Mouse (Mus musculus): ENCODE measurements around the gene Cavin1. TPM values are rescaled to one million over a fixed set of nuclear protein-coding genes. Genes with fewer than 3 reads are reported as not detected.
"Not testable (repeated sequence)": the region's sequence is repeated elsewhere in the genome, so short reads cannot be mapped to it uniquely, and the experiment has no call there.

Cavin1 gene
- 10.2 and 13.3 TPM in 2 replicates for polyA plus RNA-seq (2014; fragmentation: Nextera tagmentation; extraction: Ambion mirVana)

DNA sequence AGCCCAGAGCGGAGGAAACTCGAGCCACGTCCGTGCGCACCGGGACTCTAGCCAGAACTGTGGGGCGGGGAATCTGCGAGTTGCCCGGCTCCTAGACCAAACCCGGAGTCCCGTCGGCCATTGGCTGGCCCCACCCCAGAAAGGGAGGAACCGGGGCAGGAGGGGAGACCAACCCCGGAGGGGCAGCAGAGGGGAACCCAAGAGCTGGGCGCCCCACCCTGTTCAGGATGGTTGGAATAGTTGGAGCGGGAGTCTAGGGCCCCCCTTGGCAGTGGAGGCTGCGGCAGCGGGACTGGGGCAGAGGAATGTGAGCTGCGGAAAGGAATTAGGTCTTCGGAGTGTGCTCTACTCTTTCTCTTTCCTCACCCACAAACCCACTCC lies at the start of gene Cavin1:
Cavin1 (minus strand) TSS at position 331 of the 381 bp plus-strand sequence.
- Histone ChIP-seq H3K27me3 (ENCODE audit: control insufficient read depth, insufficient read depth, low read length) (peaks cover 54% of the 10 kb centered on the region), H3K27ac (replicated peaks; ENCODE audit: low read depth, low read length) (no peak within 1 kb of the TSS)

DNA sequence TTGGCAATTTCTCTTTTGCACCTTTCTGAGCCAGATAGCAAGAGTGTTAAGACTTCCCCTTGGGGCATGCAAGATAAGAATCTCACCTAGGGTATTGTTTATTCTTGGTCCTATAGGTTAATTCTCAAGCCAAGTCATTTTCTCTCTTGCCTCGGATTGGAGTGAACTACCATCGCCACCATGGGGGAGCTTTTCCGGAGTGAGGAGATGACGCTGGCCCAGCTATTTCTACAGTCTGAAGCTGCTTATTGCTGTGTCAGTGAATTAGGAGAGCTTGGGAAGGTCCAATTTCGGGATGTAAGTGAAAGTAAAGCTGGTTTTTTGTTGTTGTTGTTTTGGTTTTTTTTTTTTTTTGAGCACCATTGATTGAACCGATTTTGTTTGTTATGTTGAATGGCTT lies 41.0 kb upstream of the Cavin1 start:
- WGBS, result 86% methylated on average over 6 of the region's 6 CpGs
- no peak overlapping the region for H3K4me2 ChIP-seq (ENCODE audit: low read depth, severe bottlenecking)
- ATAC-seq (ENCODE audit: insufficient number of reproducible peaks, low FRiP score, low TSS enrichment, low read depth), result no peak
- H3K9me3 ChIP-seq (ENCODE audit: control insufficient read depth, low read length), result no peaks in the 10 kb centered on the region
- H3K27ac ChIP-seq (replicated peaks; ENCODE audit: low read depth, low read length), result no peak overlapping the region
- H3K4me3 ChIP-seq (ENCODE audit: low read depth, low read length), result no peak overlapping the region
- no peak overlapping the region for H3K9ac ChIP-seq (ENCODE audit: low read length)
- H3K36me3 ChIP-seq (ENCODE audit: control insufficient read depth, insufficient read depth, low read length), result peaks cover 2% of the 10 kb centered on the region; the same call in 1 of the 2 replicates
- peaks cover 3% of the 10 kb centered on the region; the same call in 1 of the 2 replicates for H3K4me1 ChIP-seq (ENCODE audit: control insufficient read depth, insufficient read depth, low read length)
- no peak for DNase-seq (ENCODE audit: low spot score)
- no peaks in the 10 kb centered on the region for H3K27me3 ChIP-seq (ENCODE audit: control insufficient read depth, insufficient read depth, low read length)

More for the DNA sequence above, at the start of gene Cavin1:
- no peaks in the 10 kb centered on the region for H3K9me3 ChIP-seq (ENCODE audit: control insufficient read depth, low read length)
- no peak for ATAC-seq (ENCODE audit: insufficient number of reproducible peaks, low FRiP score, low TSS enrichment, low read depth)
- H3K36me3 ChIP-seq (ENCODE audit: control insufficient read depth, insufficient read depth, low read length), result no peaks in the 10 kb centered on the region
- H3K4me3 ChIP-seq (ENCODE audit: low read depth, low read length), result peak within 1 kb of the TSS; percentile 40
- H3K4me1 ChIP-seq (ENCODE audit: control insufficient read depth, insufficient read depth, low read length), result peaks cover 13% of the 10 kb centered on the region
- 2% methylated on average over 20 of the region's 20 CpGs for WGBS
- peak within 1 kb of the TSS; percentile 64 for H3K4me2 ChIP-seq (ENCODE audit: low read depth, severe bottlenecking)
- DNase-seq (ENCODE audit: low spot score), result peak; percentile 67
- peak within 1 kb of the TSS; percentile 32; the same call in 1 of the 2 replicates for H3K9ac ChIP-seq (ENCODE audit: low read length)

DNA sequence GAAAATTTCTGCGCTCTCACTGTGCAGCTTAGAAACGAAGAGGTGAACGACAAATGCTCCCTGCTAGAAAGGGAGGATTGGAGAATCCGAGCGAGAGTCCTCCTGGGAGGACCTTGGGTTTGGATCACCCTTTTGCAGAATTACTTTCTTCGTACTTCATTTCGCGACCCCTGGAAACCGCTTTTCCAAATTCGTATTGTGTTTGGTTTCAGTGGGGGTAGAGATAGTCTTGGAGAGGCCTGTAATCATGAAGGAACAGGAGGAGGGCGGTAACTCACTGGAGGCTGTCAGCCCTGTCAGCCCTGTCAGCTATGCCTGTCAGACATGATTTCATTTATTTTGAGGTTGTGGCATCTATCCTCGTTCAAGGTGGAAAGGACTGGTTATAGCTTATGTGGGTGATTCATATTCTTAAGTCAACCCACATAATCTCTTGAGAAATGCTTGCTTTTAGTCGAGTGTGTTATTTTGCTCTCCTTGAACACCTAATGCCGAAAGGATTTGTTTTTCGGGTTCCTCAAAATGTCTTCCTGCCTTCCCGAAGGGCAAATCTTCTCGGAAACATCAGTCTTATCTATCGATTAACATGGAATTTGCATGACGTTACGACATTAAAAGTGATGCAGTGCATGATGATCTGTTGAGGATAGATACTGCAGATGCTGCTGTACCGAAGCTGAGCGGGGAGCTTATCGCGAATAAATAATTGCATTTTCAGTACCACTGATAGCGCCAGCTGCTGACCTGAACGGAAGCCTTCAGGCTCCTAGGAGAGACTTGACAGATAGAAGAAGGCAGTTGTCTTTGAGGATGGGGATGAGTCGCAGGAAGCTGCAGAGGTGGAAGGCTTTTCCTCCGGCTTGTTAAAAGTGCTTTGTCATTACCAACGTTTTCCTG lies 39.4 kb upstream of the Cavin1 start:
- H3K27me3 ChIP-seq (ENCODE audit: control insufficient read depth, insufficient read depth, low read length), result no peaks in the 10 kb centered on the region
- H3K9me3 ChIP-seq (ENCODE audit: control insufficient read depth, low read length), result no peaks in the 10 kb centered on the region
- H3K36me3 ChIP-seq (ENCODE audit: control insufficient read depth, insufficient read depth, low read length), result peaks cover 2% of the 10 kb centered on the region; the same call in 1 of the 2 replicates
- H3K9ac ChIP-seq (ENCODE audit: low read length), result peak overlapping the region; percentile 69
- no peak for ATAC-seq (ENCODE audit: insufficient number of reproducible peaks, low FRiP score, low TSS enrichment, low read depth)
- H3K27ac ChIP-seq (replicated peaks; ENCODE audit: low read depth, low read length), result no peak overlapping the region
- DNase-seq (ENCODE audit: low spot score), result no peak
- peak overlapping the region; percentile 58 for H3K4me3 ChIP-seq (ENCODE audit: low read depth, low read length)
- peaks cover 3% of the 10 kb centered on the region; the same call in 1 of the 2 replicates for H3K4me1 ChIP-seq (ENCODE audit: control insufficient read depth, insufficient read depth, low read length)
- WGBS, result 15% methylated on average over 29 of the region's 29 CpGs
- peak overlapping the region; percentile 68 for H3K4me2 ChIP-seq (ENCODE audit: low read depth, severe bottlenecking)

DNA sequence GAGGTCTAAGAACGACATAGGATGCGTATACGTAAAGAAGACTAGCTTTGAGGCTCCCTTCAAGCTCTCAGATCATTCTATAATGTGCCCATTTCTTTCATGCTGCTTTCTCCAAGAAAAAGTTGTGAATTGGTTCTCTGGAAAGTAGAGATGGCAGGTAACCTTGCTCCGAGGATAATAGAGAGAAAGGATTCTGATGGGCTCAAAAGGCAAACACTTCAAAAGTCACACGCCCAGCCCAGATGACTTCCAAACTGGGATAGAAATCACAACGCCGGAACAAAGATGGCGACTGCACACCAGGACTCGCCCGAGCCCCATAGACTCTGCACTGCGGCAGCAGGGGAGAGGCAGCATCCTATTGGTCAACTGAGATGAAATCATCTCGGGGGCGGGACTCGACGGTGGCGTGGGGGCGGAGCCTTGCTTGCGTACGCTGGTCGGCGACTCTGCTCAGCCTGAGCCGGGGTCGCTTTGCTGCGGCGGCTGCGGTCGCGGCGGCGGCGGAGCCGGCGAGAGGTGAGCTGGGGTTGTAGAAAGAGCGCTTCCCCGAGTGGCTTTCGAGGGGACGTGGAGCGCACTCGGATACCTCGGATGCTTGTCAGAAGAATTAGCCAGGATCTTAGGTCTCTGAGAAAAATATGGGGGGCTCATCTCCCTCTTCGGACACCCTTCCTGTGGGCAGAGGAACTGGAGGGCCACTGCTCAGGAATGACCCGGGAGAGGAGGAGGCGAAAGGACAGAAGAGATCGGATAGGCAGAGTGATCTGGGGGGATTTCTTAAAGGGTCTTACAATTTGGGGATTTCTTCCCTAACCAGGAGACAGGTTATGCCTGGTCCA lies 38.6 kb upstream of the Cavin1 start, which contains the start of gene Atp6v0a1:
Atp6v0a1 (plus strand) TSS at position 407 of the 842 bp plus-strand sequence.
- Histone ChIP-seq H3K27ac (replicated peaks; ENCODE audit: low read depth, low read length) (no peak within 1 kb of the TSS), H3K9me3 (ENCODE audit: control insufficient read depth, low read length) (no peaks in the 10 kb centered on the region), H3K9ac (ENCODE audit: low read length) (peak within 1 kb of the TSS; percentile 69), H3K4me1 (ENCODE audit: control insufficient read depth, insufficient read depth, low read length) (peaks cover 3% of the 10 kb centered on the region; the same call in 1 of the 2 replicates), H3K36me3 (ENCODE audit: control insufficient read depth, insufficient read depth, low read length) (peaks cover 2% of the 10 kb centered on the region; the same call in 1 of the 2 replicates), H3K4me3 (ENCODE audit: low read depth, low read length) (peak within 1 kb of the TSS; percentile 58), H3K27me3 (ENCODE audit: control insufficient read depth, insufficient read depth, low read length) (no peaks in the 10 kb centered on the region), H3K4me2 (ENCODE audit: low read depth, severe bottlenecking) (peak within 1 kb of the TSS; percentile 68)
- DNase-seq (ENCODE audit: low spot score) (peak; percentile 98), ATAC-seq (ENCODE audit: insufficient number of reproducible peaks, low FRiP score, low TSS enrichment, low read depth) (peak; percentile 99)
- 1% methylated on average over 44 of the region's 44 CpGs for WGBS

- ATAC-seq (ENCODE audit: insufficient number of reproducible peaks, low FRiP score, low TSS enrichment, low read depth), result no peak
- Histone ChIP-seq H3K27me3 (ENCODE audit: control insufficient read depth, insufficient read depth, low read length) (no peaks in the 10 kb centered on the region), H3K9me3 (ENCODE audit: control insufficient read depth, low read length) (no peaks in the 10 kb centered on the region), H3K4me2 (ENCODE audit: low read depth, severe bottlenecking) (peak overlapping the region; percentile 48), H3K4me1 (ENCODE audit: control insufficient read depth, insufficient read depth, low read length) (peaks cover 3% of the 10 kb centered on the region; the same call in 1 of the 2 replicates), H3K27ac (replicated peaks; ENCODE audit: low read depth, low read length) (no peak overlapping the region), H3K4me3 (ENCODE audit: low read depth, low read length) (peak overlapping the region; percentile 58), H3K9ac (ENCODE audit: low read length) (peak overlapping the region; percentile 41; the same call in 1 of the 2 replicates), H3K36me3 (ENCODE audit: control insufficient read depth, insufficient read depth, low read length) (peaks cover 2% of the 10 kb centered on the region; the same call in 1 of the 2 replicates)
- no peak for DNase-seq (ENCODE audit: low spot score)
- 59% methylated on average over 14 of the region's 14 CpGs for WGBS
These were observed 37.7 kb upstream of the Cavin1 start for GRCm38 (mm10) chr11:101008206-101009045.

- H3K9ac ChIP-seq (ENCODE audit: low read length), result no peak overlapping the region
These were observed 32.5 kb upstream of the Cavin1 start for GRCm38 (mm10) chr11:101003025-101003685.

GRCm38 (mm10) chr11:101001875-101002552 lies 31.3 kb upstream of the Cavin1 start:
- H3K4me1 ChIP-seq (ENCODE audit: control insufficient read depth, insufficient read depth, low read length); H3K36me3 ChIP-seq (ENCODE audit: control insufficient read depth, insufficient read depth, low read length); H3K27ac ChIP-seq (replicated peaks; ENCODE audit: low read depth, low read length); H3K27me3 ChIP-seq (ENCODE audit: control insufficient read depth, insufficient read depth, low read length); H3K9me3 ChIP-seq (ENCODE audit: control insufficient read depth, low read length); DNase-seq (ENCODE audit: low spot score); H3K9ac ChIP-seq (ENCODE audit: low read length); ATAC-seq (ENCODE audit: insufficient number of reproducible peaks, low FRiP score, low TSS enrichment, low read depth); H3K4me2 ChIP-seq (ENCODE audit: low read depth, severe bottlenecking); H3K4me3 ChIP-seq (ENCODE audit: low read depth, low read length): not testable (repeated sequence)
- 75% methylated on average over 4 of the region's 6 CpGs for WGBS

More at GRCm38 (mm10) chr11:101003025-101003685, 32.5 kb upstream of the Cavin1 start:
- DNase-seq (ENCODE audit: low spot score) (no peak), ATAC-seq (ENCODE audit: insufficient number of reproducible peaks, low FRiP score, low TSS enrichment, low read depth) (no peak)
- H3K4me1 ChIP-seq (ENCODE audit: control insufficient read depth, insufficient read depth, low read length), result no peaks in the 10 kb centered on the region
- 44% methylated on average over 3 of the region's 3 CpGs for WGBS
- no peaks in the 10 kb centered on the region for H3K36me3 ChIP-seq (ENCODE audit: control insufficient read depth, insufficient read depth, low read length)
- H3K9me3 ChIP-seq (ENCODE audit: control insufficient read depth, low read length), result no peaks in the 10 kb centered on the region
- H3K4me2 ChIP-seq (ENCODE audit: low read depth, severe bottlenecking), result no peak overlapping the region
- no peaks in the 10 kb centered on the region for H3K27me3 ChIP-seq (ENCODE audit: control insufficient read depth, insufficient read depth, low read length)
- no peak overlapping the region for H3K27ac ChIP-seq (replicated peaks; ENCODE audit: low read depth, low read length)
- no peak overlapping the region for H3K4me3 ChIP-seq (ENCODE audit: low read depth, low read length)
